Comparison of ENCODE assay signal across 1 mouse cellular context in genomic region chr14:51942236-51942635, GRCm38 (mm10).
TF ChIP-seq lines count a peak whose summit lies in the region.

No protein-coding gene starts in this region.

TF ChIP-seq in CH12.LX, 34 proteins besides CTCF, POLR2A, EP300 and RAD21 (continued from another document):
- TF ChIP-seq E2F4 (IDR thresholded peaks at IDR 0.05; ENCODE audit: insufficient replicate concordance, low read depth, low read length) (no peak), ZKSCAN1 (IDR thresholded peaks at IDR 0.05; ENCODE audit: borderline replicate concordance, low read depth, low read length) (no peak), JUND (conservative IDR thresholded peaks at IDR 0.05; ENCODE audit: low read depth, low read length) (no peak), MEF2A (IDR thresholded peaks at IDR 0.05; ENCODE audit: borderline replicate concordance, low read depth, low read length) (no peak), TBP (conservative IDR thresholded peaks at IDR 0.05; ENCODE audit: low read depth, low read length) (no peak), GABPA (IDR thresholded peaks at IDR 0.05; ENCODE audit: insufficient replicate concordance, low read depth, low read length) (no peak), MXI1 (IDR thresholded peaks at IDR 0.05; ENCODE audit: low read depth, low read length) (no peak), ZMIZ1 (IDR thresholded peaks at IDR 0.05; ENCODE audit: low read depth, low read length) (no peak), TCF12 (IDR thresholded peaks at IDR 0.05; ENCODE audit: low read depth, low read length) (no peak), SIN3A (IDR thresholded peaks at IDR 0.05; ENCODE audit: low read length) (no peak), SMC3 (IDR thresholded peaks at IDR 0.05; ENCODE audit: low read depth, low read length) (no peak), NRF1 (IDR thresholded peaks at IDR 0.05; ENCODE audit: low read depth, low read length) (no peak), ZC3H11A (IDR thresholded peaks at IDR 0.05; ENCODE audit: low read depth, low read length) (no peak), MAZ (IDR thresholded peaks at IDR 0.05; ENCODE audit: low read depth, low read length) (no peak), PAX5 (IDR thresholded peaks at IDR 0.05; ENCODE audit: low read length) (no peak), MAX (IDR thresholded peaks at IDR 0.05; ENCODE audit: low read length) (no peak), ZNF384 (IDR thresholded peaks at IDR 0.05; ENCODE audit: low read depth, low read length) (no peak), CHD2 (IDR thresholded peaks at IDR 0.05; ENCODE audit: low read length) (no peak)
